Mouse (Mus musculus) lung, adult 2 months (tissue): ENCODE data around the gene Mrtfa. TPM values are rescaled to one million over a fixed set of nuclear protein-coding genes. Genes with fewer than 3 reads are reported as not detected.
A peak's percentile ranks its signal among the peaks of the same experiment; 100 is the strongest.

ENCODE experiments used
- DNase-seq: peaks from one replicate; pipeline ENCODE4 v3.0.0; 2022
- H3K4me1 ChIP-seq: fragments of 200-500 bp; 2 replicates; pipeline ENCODE4 v1.6.1; 2011; ENCODE audit warnings: low read length; ENCODE audit not compliant: control insufficient read depth, insufficient read depth
- H3K4me3 ChIP-seq: fragments of 200-500 bp; replicated peaks from 2 replicates; pipeline ENCODE3; 2011; ENCODE audit warnings: low read depth, mild to moderate bottlenecking, control low read depth, low read length; ENCODE audit errors: extremely low read depth
- CTCF ChIP-seq: fragments of 200-500 bp; IDR thresholded peaks from 2 replicates; pipeline ENCODE4 v1.5.1; 2011; ENCODE audit warnings: mild to moderate bottlenecking, low read length, control low read depth; ENCODE audit not compliant: insufficient read depth
- POLR2A ChIP-seq: fragments of 200-500 bp; IDR thresholded peaks from 2 replicates; pipeline ENCODE4 v1.6.1; 2011; ENCODE audit warnings: low read depth, mild to moderate bottlenecking, control low read depth, low read length, borderline replicate concordance; ENCODE audit errors: extremely low read depth
- WGBS: fragments of 180-500 bp; shearing (Covaris S2); methylation state at CpG from one replicate; pipeline ENCODE4 v1.1.7; 2018; 5-methylcytosine and 5-hydroxymethylcytosine counted together
- polyA plus RNA-seq: library from polyadenylated mRNA; depleted of rRNA; stranded (reverse); fragments of >200 nt; gene quantifications from 2 replicates; pipeline ENCODE4 v1.2.3, GENCODE M21; 2012

Mrtfa gene
- polyA plus RNA-seq, 1 experiment = 39.0 TPM

DNA sequence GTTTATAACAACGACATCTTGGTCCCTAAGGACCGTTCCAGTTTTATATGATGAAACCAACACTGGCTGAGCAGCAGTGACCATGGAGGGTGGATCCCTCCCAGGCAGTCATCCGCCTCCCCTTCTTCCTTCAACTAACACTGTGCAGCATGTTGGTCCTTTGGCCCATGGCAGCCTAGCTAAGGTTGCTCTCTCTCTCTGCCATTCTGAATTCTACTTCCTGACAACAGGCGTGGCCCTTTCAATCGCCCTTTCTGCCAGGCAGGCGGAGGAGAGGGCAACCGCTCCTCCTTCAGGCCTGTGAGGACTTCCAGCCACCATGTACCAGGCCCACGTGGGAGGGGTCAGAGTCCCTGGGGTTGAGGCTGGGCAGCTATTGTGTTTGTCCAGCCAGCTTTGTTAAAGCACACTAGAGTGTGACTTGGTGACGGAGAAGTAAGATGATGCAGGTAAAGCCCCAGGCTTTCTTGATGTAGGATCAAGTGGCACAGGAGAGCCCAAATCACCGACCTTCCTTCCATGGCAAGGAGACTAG lies 159.6 kb downstream of the Mrtfa start:
- Histone ChIP-seq H3K4me3 (no peak overlapping the region), H3K4me1 (peaks cover 25% of the 10 kb centered on the region)
- TF ChIP-seq POLR2A = no peak
- TF ChIP-seq CTCF = no peak
- no peak for DNase-seq
- 58% methylated on average over 10 of the region's 10 CpGs for WGBS

- DNase-seq = peak; percentile 85
- TF ChIP-seq POLR2A (no peak), CTCF (peak; percentile 66)
- WGBS = 21% methylated on average over 8 of the region's 8 CpGs
- Histone ChIP-seq H3K4me3 (no peak overlapping the region), H3K4me1 (peaks cover 7% of the 10 kb centered on the region)
These were observed 163.0 kb downstream of the Mrtfa start for GRCm38 (mm10) chr15:81027378-81028173.

DNA sequence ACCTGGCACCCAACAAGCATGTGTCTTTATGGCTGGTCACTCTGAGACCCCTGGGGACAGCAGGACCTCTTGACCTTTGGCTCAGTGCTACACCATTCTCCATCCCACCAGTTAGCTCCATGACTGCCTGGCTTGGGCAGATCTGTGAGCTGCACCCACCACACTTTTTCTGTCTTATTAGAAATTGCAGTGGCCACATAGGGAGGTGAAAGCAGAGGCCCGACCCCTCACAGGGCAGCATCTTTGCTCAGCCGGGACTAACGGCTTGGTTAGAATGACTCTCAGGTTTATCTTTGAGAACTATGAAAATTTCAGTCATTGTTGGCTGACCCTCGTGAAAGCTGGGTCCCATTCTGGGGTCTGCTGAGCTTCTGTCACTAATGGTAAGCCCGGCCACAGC lies 163.7 kb downstream of the Mrtfa start:
- no peak for DNase-seq
- TF ChIP-seq CTCF = no peak
- WGBS = 69% methylated on average over 5 of the region's 5 CpGs
- Histone ChIP-seq H3K4me3 (no peak overlapping the region), H3K4me1 (peaks cover 7% of the 10 kb centered on the region)

GRCm38 (mm10) chr15:81023842-81024241 lies 166.7 kb downstream of the Mrtfa start:
- no peak for DNase-seq
- 86% methylated on average over 9 of the region's 9 CpGs for WGBS
- Histone ChIP-seq H3K4me1 (peaks cover 5% of the 10 kb centered on the region; the same call in 1 of the 2 replicates), H3K4me3 (no peak overlapping the region)
- TF ChIP-seq CTCF = no peak
- TF ChIP-seq POLR2A = no peak

DNA sequence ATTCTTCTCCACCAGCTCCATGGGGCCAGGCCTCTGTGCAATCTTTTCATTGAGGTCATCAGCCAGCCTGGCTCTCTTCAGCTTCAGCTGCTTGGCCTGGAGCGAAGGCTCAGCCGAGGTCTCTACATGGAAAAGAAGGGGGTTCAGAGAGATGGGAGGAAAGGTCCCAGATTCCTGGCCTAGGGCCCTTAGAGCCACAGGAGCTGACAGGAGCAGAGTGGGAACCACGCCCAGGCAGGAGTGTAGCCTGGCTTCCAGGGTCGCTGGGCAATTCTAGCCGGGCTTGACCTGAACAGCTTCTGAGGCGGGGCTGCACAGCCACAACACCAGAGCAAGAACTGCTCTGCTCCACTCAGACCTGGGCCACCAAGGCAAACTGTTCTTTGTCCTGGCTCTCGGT lies 168.1 kb downstream of the Mrtfa start:
- TF ChIP-seq CTCF = no peak
- no peak for TF ChIP-seq POLR2A
- DNase-seq = no peak
- no peak overlapping the region for H3K4me3 ChIP-seq
- 80% methylated on average over 7 of the region's 7 CpGs for WGBS
- peaks cover 1% of the 10 kb centered on the region; the same call in 1 of the 2 replicates for H3K4me1 ChIP-seq

DNA sequence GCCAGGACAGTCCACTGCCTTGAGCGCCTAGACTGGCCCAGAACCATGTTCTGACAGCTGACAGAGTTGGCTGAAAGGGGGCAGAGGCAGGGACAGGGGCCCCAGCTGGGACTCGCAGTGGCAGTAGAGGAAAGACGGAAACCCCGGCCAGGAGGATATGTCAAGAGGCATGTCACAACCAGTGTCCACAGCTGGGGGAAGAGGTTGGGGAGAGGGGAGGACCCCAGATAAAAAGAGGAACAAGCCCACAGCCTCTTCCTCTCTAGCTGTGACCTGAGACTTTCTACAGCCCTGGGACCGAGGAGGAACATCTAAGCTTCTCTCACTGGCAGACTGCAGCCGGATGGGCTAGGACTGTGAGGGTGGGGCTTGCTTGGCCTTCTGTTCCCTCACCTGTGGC lies 169.2 kb downstream of the Mrtfa start:
- DNase-seq = no peak
- WGBS = 67% methylated on average over 6 of the region's 6 CpGs
- TF ChIP-seq POLR2A (no peak), CTCF (no peak)
- Histone ChIP-seq H3K4me1 (no peaks in the 10 kb centered on the region), H3K4me3 (no peak overlapping the region)

GRCm38 (mm10) chr15:81017308-81017707 lies 173.2 kb downstream of the Mrtfa start:
- Histone ChIP-seq H3K4me3 (no peak overlapping the region), H3K4me1 (no peaks in the 10 kb centered on the region)
- 83% methylated on average over 7 of the region's 7 CpGs for WGBS
- no peak for DNase-seq
- no peak for TF ChIP-seq CTCF

GRCm38 (mm10) chr15:81016488-81016887 lies 174.1 kb downstream of the Mrtfa start:
- H3K4me1 ChIP-seq = no peaks in the 10 kb centered on the region
- WGBS = 87% methylated on average over 10 of the region's 10 CpGs
- no peak for DNase-seq
- TF ChIP-seq POLR2A = no peak
- TF ChIP-seq CTCF = no peak
- no peak overlapping the region for H3K4me3 ChIP-seq

- no peak for DNase-seq
- no peaks in the 10 kb centered on the region for H3K4me1 ChIP-seq
- H3K4me3 ChIP-seq = no peak overlapping the region
- WGBS = 72% methylated on average over 5 of the region's 5 CpGs
- no peak for TF ChIP-seq CTCF
- no peak for TF ChIP-seq POLR2A
These were observed 175.4 kb downstream of the Mrtfa start for GRCm38 (mm10) chr15:81015068-81015744.

GRCm38 (mm10) chr15:81013186-81013585 lies 177.4 kb downstream of the Mrtfa start:
- WGBS = 84% methylated on average over 7 of the region's 7 CpGs

More at GRCm38 (mm10) chr15:81013186-81013585, 177.4 kb downstream of the Mrtfa start:
- DNase-seq = no peak
- no peaks in the 10 kb centered on the region for H3K4me1 ChIP-seq
- H3K4me3 ChIP-seq = no peak overlapping the region
- TF ChIP-seq POLR2A (no peak), CTCF (no peak)
